Mouse (Mus musculus): ENCODE data around the gene Mga. TPM values are rescaled to one million over a fixed set of nuclear protein-coding genes. Genes with fewer than 3 reads are reported as not detected.

The Mga gene
- polyA plus RNA-seq, 1 experiment from 2014 or later, result 25.4 TPM

DNA sequence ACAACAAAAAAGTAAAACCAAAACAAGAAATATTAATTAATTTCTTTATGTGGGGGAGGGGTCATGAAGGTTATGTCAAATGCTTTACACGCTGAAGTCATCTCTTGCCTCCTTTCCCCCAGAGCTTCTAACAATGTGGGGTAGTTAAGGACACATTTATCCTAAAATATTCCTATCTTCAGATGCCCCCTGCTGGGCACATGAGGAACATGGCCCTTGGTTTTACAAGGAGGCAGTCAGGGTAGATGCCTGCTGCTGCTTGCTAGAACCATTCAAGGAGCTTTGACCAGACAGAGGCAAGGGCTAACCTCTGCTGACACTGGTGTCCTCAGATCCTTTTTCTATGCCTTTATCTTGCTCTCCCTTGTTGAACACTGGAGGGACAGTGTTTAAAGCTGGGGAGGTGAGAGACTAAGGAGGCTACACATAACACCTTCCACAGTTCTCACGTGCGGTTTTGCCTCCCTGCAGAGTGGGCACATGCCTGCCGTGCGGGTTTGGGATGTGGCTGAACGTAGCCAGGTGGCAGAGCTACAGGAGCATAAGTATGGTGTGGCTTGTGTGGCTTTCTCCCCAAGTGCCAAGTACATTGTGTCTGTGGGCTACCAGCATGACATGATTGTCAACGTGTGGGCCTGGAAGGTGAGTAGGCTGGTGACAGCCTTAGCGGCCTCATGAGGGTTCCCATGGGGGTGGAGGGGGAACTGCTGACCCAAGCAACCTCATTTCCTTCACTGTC lies 114.6 kb downstream of the Mga start:
- Histone ChIP-seq H3K4me2 (ENCODE audit: low read depth, low read length) (no peak overlapping the region), H3K4me3 (ENCODE audit: low read length) (no peak overlapping the region), H3K4me1 (replicated peaks; ENCODE audit: control insufficient read depth, insufficient read depth, low read length) (no peaks in the 10 kb centered on the region), H3K9ac (ENCODE audit: low read length) (no peak overlapping the region), H3K27ac (ENCODE audit: low read length) (no peak overlapping the region), H3K27me3 (ENCODE audit: control insufficient read depth, insufficient read depth, low read depth, low read length) (no peaks in the 10 kb centered on the region), H3K36me3 (ENCODE audit: control insufficient read depth, insufficient read depth, low read length) (no peaks in the 10 kb centered on the region), H3K9me3 (ENCODE audit: control insufficient read depth, low read length) (no peaks in the 10 kb centered on the region)
- 72% methylated on average over 8 of the region's 8 CpGs for WGBS
- ATAC-seq (ENCODE audit: low read depth), result no peak

DNA sequence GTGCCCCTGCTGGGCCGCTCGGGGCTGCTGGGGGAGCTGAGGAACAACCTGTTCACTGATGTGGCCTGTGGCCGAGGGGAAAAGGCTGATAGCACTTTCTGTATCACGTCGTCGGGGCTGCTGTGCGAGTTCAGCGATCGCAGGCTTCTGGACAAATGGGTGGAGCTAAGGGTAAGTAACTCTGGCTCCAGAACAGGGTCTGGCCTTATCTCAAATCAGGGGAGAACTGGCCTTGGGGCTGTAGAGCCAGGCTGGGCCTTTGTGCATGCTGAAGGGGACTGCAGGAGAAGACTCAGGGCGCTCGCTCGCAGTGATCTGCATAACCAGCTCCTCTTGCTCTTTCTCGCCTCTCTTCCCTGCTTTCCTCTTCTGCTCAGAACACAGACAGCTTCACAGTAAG lies 115.9 kb downstream of the Mga start:
- no peak overlapping the region for H3K4me3 ChIP-seq (ENCODE audit: low read length)
- ATAC-seq (ENCODE audit: low read depth), result no peak
- H3K27me3 ChIP-seq (ENCODE audit: control insufficient read depth, insufficient read depth, low read depth, low read length), result no peaks in the 10 kb centered on the region
- H3K9ac ChIP-seq (ENCODE audit: low read length), result no peak overlapping the region
- no peak overlapping the region for H3K27ac ChIP-seq (ENCODE audit: low read length)
- peaks cover 4% of the 10 kb centered on the region; the same call in 1 of the 2 replicates for H3K36me3 ChIP-seq (ENCODE audit: control insufficient read depth, insufficient read depth, low read length)
- no peak overlapping the region for H3K4me2 ChIP-seq (ENCODE audit: low read depth, low read length)
- WGBS, result 78% methylated on average over 13 of the region's 13 CpGs
- no peaks in the 10 kb centered on the region for H3K4me1 ChIP-seq (replicated peaks; ENCODE audit: control insufficient read depth, insufficient read depth, low read length)
- no peaks in the 10 kb centered on the region for H3K9me3 ChIP-seq (ENCODE audit: control insufficient read depth, low read length)

DNA sequence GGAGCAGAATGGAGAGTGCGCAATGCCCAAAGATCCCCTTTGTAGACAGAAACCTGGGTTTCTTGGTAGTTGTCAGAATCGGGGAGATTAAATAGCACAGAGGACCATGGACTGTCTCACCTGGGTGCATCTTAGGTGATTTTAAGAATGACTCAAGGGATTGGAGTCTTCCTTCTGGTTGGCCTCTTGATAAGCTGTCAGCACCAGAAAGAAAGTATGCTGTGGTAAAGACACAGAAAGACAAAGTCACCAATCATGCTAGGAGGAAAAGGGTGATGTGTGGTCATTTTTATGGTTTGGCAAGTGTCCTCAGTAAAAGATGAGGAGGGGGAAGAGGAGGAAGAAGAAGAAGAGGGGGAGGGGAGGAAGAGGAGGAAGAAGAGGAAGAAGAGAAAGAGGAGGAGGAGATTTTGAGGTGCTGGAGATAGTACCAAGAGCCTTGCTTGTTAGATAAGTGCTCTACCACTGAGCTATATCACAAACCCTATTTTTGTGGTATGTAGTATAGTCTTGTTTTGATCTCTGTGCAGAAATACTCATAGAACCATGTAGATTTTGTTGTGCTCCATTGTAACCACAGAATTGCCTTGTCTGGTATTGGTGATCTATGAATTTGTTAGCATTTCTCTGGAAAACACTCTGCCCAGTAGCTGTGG lies 116.9 kb downstream of the Mga start:
- no peaks in the 10 kb centered on the region for H3K9me3 ChIP-seq (ENCODE audit: control insufficient read depth, low read length)
- H3K27me3 ChIP-seq (ENCODE audit: control insufficient read depth, insufficient read depth, low read depth, low read length), result no peaks in the 10 kb centered on the region
- 93% methylated on average over 2 of the region's 2 CpGs for WGBS
- H3K36me3 ChIP-seq (ENCODE audit: control insufficient read depth, insufficient read depth, low read length), result peaks cover 7% of the 10 kb centered on the region; the same call in 1 of the 2 replicates
- no peak overlapping the region for H3K4me3 ChIP-seq (ENCODE audit: low read length)
- ATAC-seq (ENCODE audit: low read depth), result no peak
- no peak overlapping the region for H3K4me2 ChIP-seq (ENCODE audit: low read depth, low read length)
- no peak overlapping the region for H3K9ac ChIP-seq (ENCODE audit: low read length)
- no peaks in the 10 kb centered on the region for H3K4me1 ChIP-seq (replicated peaks; ENCODE audit: control insufficient read depth, insufficient read depth, low read length)
- no peak overlapping the region for H3K27ac ChIP-seq (ENCODE audit: low read length)

DNA sequence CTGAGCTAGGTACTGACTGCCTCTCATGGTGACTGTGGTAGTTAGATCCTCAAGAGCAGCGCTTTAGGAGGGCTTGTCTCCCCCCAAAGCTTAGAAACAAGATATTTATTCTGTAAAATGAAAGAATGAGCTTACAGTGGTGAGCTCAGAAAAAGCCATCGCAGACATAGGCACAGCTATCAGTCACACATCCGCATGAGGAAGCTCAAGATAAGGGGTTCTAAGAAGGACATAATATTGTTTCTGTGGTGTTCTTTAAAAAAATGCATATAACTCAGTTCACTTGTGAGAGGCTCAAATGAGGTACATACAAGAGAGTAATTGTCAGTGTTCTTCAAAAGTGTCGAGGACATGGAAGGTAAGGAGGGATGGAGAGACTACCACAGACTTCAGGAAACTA lies 118.9 kb downstream of the Mga start:
- Histone ChIP-seq H3K4me1 (replicated peaks; ENCODE audit: control insufficient read depth, insufficient read depth, low read length) (no peaks in the 10 kb centered on the region), H3K4me2 (ENCODE audit: low read depth, low read length) (no peak overlapping the region), H3K9me3 (ENCODE audit: control insufficient read depth, low read length) (no peaks in the 10 kb centered on the region), H3K9ac (ENCODE audit: low read length) (no peak overlapping the region), H3K4me3 (ENCODE audit: low read length) (no peak overlapping the region), H3K27ac (ENCODE audit: low read length) (no peak overlapping the region), H3K27me3 (ENCODE audit: control insufficient read depth, insufficient read depth, low read depth, low read length) (no peaks in the 10 kb centered on the region), H3K36me3 (ENCODE audit: control insufficient read depth, insufficient read depth, low read length) (peaks cover 19% of the 10 kb centered on the region)
- ATAC-seq (ENCODE audit: low read depth), result no peak
- WGBS, result 89% methylated on average over 4 of the region's 4 CpGs

DNA sequence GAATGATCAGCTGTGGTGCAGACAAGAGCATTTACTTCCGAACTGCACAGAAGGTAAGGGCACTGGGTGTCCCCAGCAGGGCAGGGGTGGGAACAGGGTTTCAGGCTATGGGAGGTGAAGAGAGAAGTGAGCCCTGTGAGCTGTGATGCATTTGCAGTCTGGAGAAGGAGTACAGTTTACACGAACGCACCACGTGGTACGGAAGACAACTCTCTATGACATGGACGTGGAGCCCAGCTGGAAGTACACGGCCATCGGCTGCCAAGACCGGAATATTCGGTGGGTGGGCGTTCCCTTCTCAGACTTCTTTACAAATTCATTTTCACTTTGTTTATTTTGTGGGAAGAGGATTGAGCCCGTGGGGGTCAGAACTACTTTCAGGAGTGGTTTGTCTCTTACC lies 120.6 kb downstream of the Mga start:
- no peaks in the 10 kb centered on the region for H3K4me1 ChIP-seq (replicated peaks; ENCODE audit: control insufficient read depth, insufficient read depth, low read length)
- no peak overlapping the region for H3K4me2 ChIP-seq (ENCODE audit: low read depth, low read length)
- peaks cover 35% of the 10 kb centered on the region for H3K36me3 ChIP-seq (ENCODE audit: control insufficient read depth, insufficient read depth, low read length)
- no peak overlapping the region for H3K9ac ChIP-seq (ENCODE audit: low read length)
- no peak overlapping the region for H3K4me3 ChIP-seq (ENCODE audit: low read length)
- ATAC-seq (ENCODE audit: low read depth), result peak; percentile 76
- 58% methylated on average over 12 of the region's 12 CpGs for WGBS
- H3K27ac ChIP-seq (ENCODE audit: low read length), result no peak overlapping the region
- no peaks in the 10 kb centered on the region for H3K9me3 ChIP-seq (ENCODE audit: control insufficient read depth, low read length)
- no peaks in the 10 kb centered on the region for H3K27me3 ChIP-seq (ENCODE audit: control insufficient read depth, insufficient read depth, low read depth, low read length)

Small RNA genes lying within 50 kb of the gene (microRNA-seq; reads per million reads assigned to microRNA genes)
- not detected for gene Mir7665

Other genes starting within 250 kb of the Mga start
- 41.4 and 41.6 TPM in 2 replicates for gene Ndufaf1, start 234.4 kb upstream of the Mga start, polyA plus RNA-seq (2015; fragmentation: Nextera tagmentation; extraction: Ambion mirVana)
- gene Rtf1, start 222.2 kb upstream of the Mga start, polyA plus RNA-seq (2015; fragmentation: Nextera tagmentation; extraction: Ambion mirVana), result 35.4 and 39.9 TPM in 2 replicates
- 3.0 and 3.6 TPM in 2 replicates for gene Itpka, start 154.9 kb upstream of the Mga start, polyA plus RNA-seq (2015; fragmentation: Nextera tagmentation; extraction: Ambion mirVana)
- gene Ltk, start 136.8 kb upstream of the Mga start, polyA plus RNA-seq (2015; fragmentation: Nextera tagmentation; extraction: Ambion mirVana), result 1.3 and 1.5 TPM in 2 replicates
- gene Rpap1, start 109.7 kb upstream of the Mga start, polyA plus RNA-seq (2015; fragmentation: Nextera tagmentation; extraction: Ambion mirVana), result 28.2 and 31.3 TPM in 2 replicates
- 17.0 and 20.1 TPM in 2 replicates for gene Tyro3, start 99.5 kb upstream of the Mga start, polyA plus RNA-seq (2015; fragmentation: Nextera tagmentation; extraction: Ambion mirVana)
- 3.4 and 3.5 TPM in 2 replicates for gene Mapkbp1, start 75.5 kb downstream of the Mga start, polyA plus RNA-seq (2015; fragmentation: Nextera tagmentation; extraction: Ambion mirVana)
- gene Jmjd7, start 130.3 kb downstream of the Mga start, polyA plus RNA-seq (2015; fragmentation: Nextera tagmentation; extraction: Ambion mirVana), result 21.2 and 22.9 TPM in 2 replicates
- gene Gm28042, start 130.3 kb downstream of the Mga start, polyA plus RNA-seq (2015; fragmentation: Nextera tagmentation; extraction: Ambion mirVana), result 2.3 and 4.3 TPM in 2 replicates
- gene Pla2g4b, start 136.2 kb downstream of the Mga start, polyA plus RNA-seq (2015; fragmentation: Nextera tagmentation; extraction: Ambion mirVana), result 1.1 and 1.4 TPM in 2 replicates